Mouse (Mus musculus): ENCODE data around the gene Abat.
A peak's percentile ranks its signal among the peaks of the same experiment; 100 is the strongest.

DNA sequence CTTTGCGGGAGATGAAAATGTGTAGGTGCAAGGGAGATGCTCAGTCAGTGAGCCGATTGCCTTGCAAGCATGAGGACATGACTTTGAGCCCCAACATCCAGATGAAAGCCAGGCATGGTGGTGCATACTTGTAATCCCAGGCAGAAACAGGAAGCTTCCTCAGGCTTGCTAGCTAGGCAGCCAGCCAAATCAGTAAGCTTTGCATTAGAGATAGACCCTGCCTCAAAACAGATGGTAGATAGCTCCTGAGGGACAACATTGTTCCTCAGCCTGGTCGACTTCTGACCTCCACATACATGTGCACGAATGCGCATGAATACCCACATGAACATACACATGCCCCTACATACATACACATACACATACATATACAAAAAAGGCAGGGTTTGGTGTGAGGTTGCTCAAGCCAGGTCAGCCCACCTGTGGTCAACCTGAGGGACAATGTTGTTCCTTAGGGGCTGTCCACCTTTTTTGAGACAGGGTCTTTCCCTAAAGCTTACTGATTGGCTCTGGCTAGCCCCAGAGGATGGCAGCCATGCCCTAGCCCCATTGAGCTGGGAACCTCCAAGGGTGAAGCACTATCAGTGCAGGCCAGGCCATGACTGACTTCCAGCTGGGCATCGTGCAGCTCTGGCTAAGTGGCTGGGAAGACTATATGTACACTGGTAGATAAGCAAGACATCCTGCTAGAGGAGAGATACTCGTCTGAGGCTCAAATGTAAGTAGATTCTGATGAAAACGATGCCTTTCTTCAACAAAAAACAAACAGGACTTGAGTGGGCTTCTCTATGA is 99.2 kb downstream of the Abat start:
- TF ChIP-seq GATA1 (IDR thresholded peaks at IDR 0.05; ENCODE audit: low read length) (peak; percentile 93), TAL1 (IDR thresholded peaks at IDR 0.05; ENCODE audit: low read length) (peak; percentile 96)

Data from erythroblast, embryonic 14.5 days (primary cell).